Mouse (Mus musculus) G1E (cell line): ENCODE measurements around the gene Chn2.

ENCODE experiments used
- CTCF ChIP-seq: IDR thresholded peaks from 2 replicates; pipeline ENCODE4 v1.5.1; 2012; ENCODE audit warnings: low read depth, low read length, inconsistent platforms, mixed read lengths
- GATA2 ChIP-seq: IDR thresholded peaks from 2 replicates; pipeline ENCODE4 v1.6.1; 2012; ENCODE audit warnings: low read depth, low read length, inconsistent platforms, borderline replicate concordance
- POLR2AphosphoS5 ChIP-seq: IDR thresholded peaks from 2 replicates; pipeline ENCODE4 v1.6.1; 2012; ENCODE audit warnings: low read depth, low read length, inconsistent platforms; ENCODE audit not compliant: insufficient replicate concordance
- TAL1 ChIP-seq: conservative IDR thresholded peaks from 2 replicates; pipeline ENCODE4 v1.6.1; 2012; ENCODE audit warnings: low read depth, low read length, inconsistent platforms, mixed read lengths

GRCm38 (mm10) chr6:54098339-54098738 is 59.0 kb downstream of the Chn2 start:
- TF ChIP-seq CTCF, result no peak
- no peak for TF ChIP-seq TAL1
- TF ChIP-seq POLR2AphosphoS5, result no peak
- TF ChIP-seq GATA2, result no peak
